Mouse (Mus musculus) hindbrain, embryonic 15.5 days (tissue): ENCODE measurements around the gene Adamts2. TPM values are rescaled to one million over a fixed set of nuclear protein-coding genes. Genes with fewer than 3 reads are reported as not detected.

ENCODE experiments used
- ATAC-seq: fragments of 200-750 bp; cut with Nextera tagmentation; 2 replicates; pipeline ENCODE4 v1.8.0; 2017; ENCODE audit warnings: low read depth, moderate number of reproducible peaks, moderate TSS enrichment; ENCODE audit not compliant: low FRiP score
- H3K27ac ChIP-seq: fragments of 300-500 bp; sonication (generic); replicated peaks from 2 replicates; pipeline ENCODE4 v1.5.1; 2015; ENCODE audit warnings: mild to moderate bottlenecking, inconsistent platforms
- H3K27me3 ChIP-seq: fragments of 300-500 bp; sonication (generic); 2 replicates; pipeline ENCODE4 v1.6.1; 2015; ENCODE audit warnings: control low read depth, inconsistent platforms
- H3K36me3 ChIP-seq: fragments of 300-500 bp; sonication (generic); 2 replicates; pipeline ENCODE4 v1.6.1; 2015; ENCODE audit warnings: control low read depth, inconsistent platforms
- H3K4me1 ChIP-seq: fragments of 300-500 bp; sonication (generic); replicated peaks from 2 replicates; pipeline ENCODE4 v1.6.1; 2015; ENCODE audit warnings: control low read depth, inconsistent platforms
- H3K4me2 ChIP-seq: fragments of 300-500 bp; sonication (generic); 2 replicates; pipeline ENCODE4 v1.6.1; 2015; ENCODE audit warnings: moderate library complexity, mild to moderate bottlenecking, inconsistent platforms
- H3K4me3 ChIP-seq: fragments of 300-500 bp; sonication (generic); 2 replicates; pipeline ENCODE4 v1.5.1; 2015; ENCODE audit warnings: mild to moderate bottlenecking, inconsistent platforms
- H3K9ac ChIP-seq: fragments of 300-500 bp; sonication (generic); 2 replicates; pipeline ENCODE4 v1.6.1; 2015; ENCODE audit warnings: inconsistent platforms
- H3K9me3 ChIP-seq: fragments of 300-500 bp; sonication (generic); 2 replicates; pipeline ENCODE4 v1.6.1; 2016; ENCODE audit warnings: control low read depth, inconsistent platforms
- WGBS: fragments of 180-500 bp; shearing (Covaris S2); methylation state at CpG from one replicate; pipeline ENCODE4 v1.1.7; 2015; 5-methylcytosine and 5-hydroxymethylcytosine counted together
- polyA plus RNA-seq: library from polyadenylated mRNA; unstranded; fragments of >200 nt; fragmentation: Nextera tagmentation; extraction: Ambion mirVana; gene quantifications from 2 replicates; pipeline ENCODE4 v1.2.1, GENCODE M21; 2015

Adamts2 gene
- polyA plus RNA-seq, result 5.5 and 5.9 TPM in 2 replicates

DNA sequence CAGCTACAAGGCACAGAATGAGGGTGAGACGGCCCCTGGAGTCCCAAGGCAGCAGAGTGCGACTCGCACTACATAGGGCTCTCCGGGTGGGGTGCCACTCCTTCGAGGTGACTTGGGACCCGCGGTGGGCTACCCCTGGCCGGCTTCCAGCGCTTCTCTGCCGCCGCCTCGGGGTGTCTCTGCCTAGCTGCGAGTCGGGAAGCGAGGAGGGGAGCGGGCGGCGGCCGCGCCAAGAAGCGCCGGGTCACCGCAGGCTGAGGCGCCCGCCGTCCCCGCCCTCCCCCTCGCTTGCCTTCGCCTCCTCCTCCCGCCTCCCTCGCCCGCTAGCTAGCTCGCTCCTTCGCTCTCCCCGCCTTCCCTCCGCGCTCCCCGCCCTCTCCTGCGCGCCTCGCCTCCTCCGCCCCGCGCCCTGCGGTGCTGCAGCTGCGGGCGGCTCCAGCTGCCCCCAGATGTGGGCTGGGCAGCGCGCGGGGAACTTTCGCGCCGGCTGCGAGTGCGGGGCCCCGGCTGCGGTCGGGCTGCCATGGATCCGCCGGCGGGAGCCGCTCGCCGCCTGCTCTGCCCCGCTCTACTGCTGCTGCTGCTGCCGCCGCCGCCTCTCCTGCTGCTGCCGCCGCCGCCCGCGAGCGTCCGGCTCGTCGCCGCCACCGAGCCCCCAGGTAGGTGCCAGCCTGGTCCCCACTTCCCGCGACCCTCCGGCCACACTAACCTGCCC is at the start of gene Adamts2:
Adamts2 (plus strand) TSS at position 444 of the 715 bp plus-strand sequence.
- Histone ChIP-seq H3K4me3 (peak within 1 kb of the TSS; percentile 75), H3K9ac (peak within 1 kb of the TSS; percentile 52), H3K4me1 (peaks cover 32% of the 10 kb centered on the region), H3K36me3 (no peaks in the 10 kb centered on the region), H3K27me3 (peaks cover 33% of the 10 kb centered on the region), H3K27ac (peak within 1 kb of the TSS; percentile 37; the same call in 1 of the 2 replicates), H3K4me2 (peak within 1 kb of the TSS; percentile 100), H3K9me3 (no peaks in the 10 kb centered on the region)
- 0% methylated on average over 63 of the region's 82 CpGs for WGBS
- ATAC-seq, result peak; percentile 74; the same call in 1 of the 2 replicates

DNA sequence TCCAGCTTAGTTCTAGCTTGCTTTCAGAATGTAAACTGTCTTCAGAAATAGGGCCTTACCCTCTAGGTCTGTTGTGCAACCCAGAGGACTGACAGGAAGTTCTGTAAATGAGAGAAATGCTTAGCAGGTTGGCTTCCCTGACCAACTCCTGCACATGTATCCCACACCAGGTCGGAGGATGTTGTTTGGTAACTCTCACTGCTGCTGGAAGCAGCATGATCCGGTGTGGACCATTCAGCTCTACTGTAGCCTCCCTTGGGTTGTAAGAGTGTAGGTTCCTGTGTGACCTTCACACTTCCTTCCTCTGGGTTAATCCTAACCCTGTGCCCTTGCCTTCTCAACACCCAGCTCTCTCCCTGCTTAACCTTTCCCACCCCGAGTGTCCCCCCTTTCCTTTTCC is 44.8 kb upstream of the Adamts2 start:
- Histone ChIP-seq H3K36me3 (no peaks in the 10 kb centered on the region), H3K4me2 (no peak overlapping the region), H3K9me3 (peaks cover 6% of the 10 kb centered on the region; the same call in 1 of the 2 replicates), H3K27me3 (no peaks in the 10 kb centered on the region), H3K4me3 (no peak overlapping the region), H3K4me1 (no peaks in the 10 kb centered on the region), H3K27ac (no peak overlapping the region), H3K9ac (no peak overlapping the region)
- WGBS, result 83% methylated on average over 3 of the region's 3 CpGs
- no peak for ATAC-seq

DNA sequence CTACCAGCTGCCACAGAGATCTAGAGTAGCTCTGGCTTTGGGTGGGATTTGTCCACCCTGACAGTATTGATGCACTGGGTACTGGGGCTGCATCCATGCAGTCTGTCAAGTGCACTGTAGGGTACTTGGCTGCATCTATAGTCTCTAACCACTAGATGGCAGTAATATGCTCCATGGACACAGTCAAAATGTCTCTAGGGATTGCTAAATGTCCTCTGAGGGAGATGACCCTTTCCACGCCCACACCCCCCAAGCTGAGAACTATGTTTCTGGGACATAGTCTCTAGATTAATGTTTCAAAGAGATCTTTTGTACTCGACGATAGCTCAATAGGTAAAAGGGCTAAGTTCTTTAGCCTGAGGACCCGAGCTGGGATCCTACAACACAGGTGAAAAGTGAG is 42.8 kb upstream of the Adamts2 start:
- H3K36me3 ChIP-seq, result no peaks in the 10 kb centered on the region
- no peak overlapping the region for H3K4me3 ChIP-seq
- no peak overlapping the region for H3K27ac ChIP-seq
- H3K4me1 ChIP-seq, result no peaks in the 10 kb centered on the region
- ATAC-seq, result no peak
- 35% methylated on average over 4 of the region's 4 CpGs for WGBS
- H3K9me3 ChIP-seq, result peaks cover 6% of the 10 kb centered on the region; the same call in 1 of the 2 replicates
- H3K27me3 ChIP-seq, result no peaks in the 10 kb centered on the region
- H3K9ac ChIP-seq, result no peak overlapping the region
- H3K4me2 ChIP-seq, result no peak overlapping the region

DNA sequence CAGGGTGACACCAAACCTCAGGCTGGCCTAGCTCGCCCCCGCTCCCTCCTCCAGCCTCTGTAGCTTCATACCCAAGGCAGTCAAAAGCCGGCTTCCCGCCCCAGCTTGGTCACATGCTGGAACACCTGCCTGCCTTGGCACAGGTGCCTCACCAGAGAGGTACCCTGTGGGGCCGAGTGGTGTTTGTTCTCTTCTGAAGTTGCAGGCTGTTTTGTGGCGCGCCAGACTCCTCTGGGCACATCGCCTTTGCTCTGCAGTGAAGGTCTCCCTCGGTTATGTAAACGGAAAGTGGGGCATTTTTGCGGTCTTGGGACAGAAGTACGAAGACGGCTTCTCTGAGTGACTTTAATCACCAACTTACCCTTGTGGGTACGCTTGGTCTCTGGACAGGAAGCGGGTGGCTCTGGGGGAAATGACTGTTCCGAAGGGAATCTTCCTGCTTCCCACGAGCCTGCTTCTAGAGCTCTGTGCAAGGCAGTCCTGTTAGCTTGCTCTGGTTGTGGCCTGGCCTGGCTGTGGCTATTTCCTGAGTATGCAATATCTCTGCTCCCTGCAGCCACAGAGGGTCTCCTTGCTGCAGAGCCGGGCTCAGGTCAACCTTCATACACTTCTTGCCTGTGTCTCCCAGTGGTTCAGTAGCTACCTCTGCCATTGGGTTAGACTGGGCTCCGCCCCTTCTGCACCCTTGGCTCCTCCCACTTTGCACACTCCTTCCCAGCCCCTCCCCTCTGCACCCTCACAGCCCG is 36.2 kb upstream of the Adamts2 start:
- Histone ChIP-seq H3K36me3 (no peaks in the 10 kb centered on the region), H3K9me3 (no peaks in the 10 kb centered on the region), H3K27ac (no peak overlapping the region), H3K27me3 (no peaks in the 10 kb centered on the region), H3K4me1 (no peaks in the 10 kb centered on the region), H3K9ac (no peak overlapping the region), H3K4me2 (0 out of 2 replicates have a peak overlapping the region, but pooled peaks have one; percentile 3), H3K4me3 (no peak overlapping the region)
- ATAC-seq, result no peak
- 82% methylated on average over 20 of the region's 20 CpGs for WGBS

DNA sequence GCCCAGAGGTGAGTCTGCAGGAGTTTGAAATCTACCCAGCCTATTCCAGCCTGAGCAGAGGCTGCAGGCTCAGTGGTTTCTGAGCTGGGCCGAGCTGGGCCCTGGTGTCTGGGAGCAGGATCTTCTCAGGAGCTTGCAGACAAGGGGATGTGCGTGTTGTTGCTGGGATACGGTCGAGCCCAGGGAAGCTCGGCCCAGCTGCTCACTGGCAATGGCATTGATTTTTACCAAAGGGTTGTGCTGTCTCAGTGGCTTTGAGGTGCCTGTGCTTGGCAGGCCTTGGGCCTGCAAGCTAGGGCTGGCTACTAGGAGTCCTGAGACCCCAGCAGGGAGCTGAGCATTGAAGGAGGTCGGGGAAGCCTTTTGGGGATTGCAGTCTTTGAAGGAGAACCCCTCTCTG is 30.4 kb upstream of the Adamts2 start:
- H3K27me3 ChIP-seq, result no peaks in the 10 kb centered on the region
- H3K4me3 ChIP-seq, result no peak overlapping the region
- no peak overlapping the region for H3K4me2 ChIP-seq
- no peaks in the 10 kb centered on the region for H3K36me3 ChIP-seq
- ATAC-seq, result peak; percentile 68; the same call in 1 of the 2 replicates
- H3K27ac ChIP-seq, result peak overlapping the region; percentile 14; the same call in 1 of the 2 replicates
- no peaks in the 10 kb centered on the region for H3K9me3 ChIP-seq
- H3K4me1 ChIP-seq, result peaks cover 6% of the 10 kb centered on the region
- H3K9ac ChIP-seq, result no peak overlapping the region
- WGBS, result 47% methylated on average over 6 of the region's 6 CpGs

DNA sequence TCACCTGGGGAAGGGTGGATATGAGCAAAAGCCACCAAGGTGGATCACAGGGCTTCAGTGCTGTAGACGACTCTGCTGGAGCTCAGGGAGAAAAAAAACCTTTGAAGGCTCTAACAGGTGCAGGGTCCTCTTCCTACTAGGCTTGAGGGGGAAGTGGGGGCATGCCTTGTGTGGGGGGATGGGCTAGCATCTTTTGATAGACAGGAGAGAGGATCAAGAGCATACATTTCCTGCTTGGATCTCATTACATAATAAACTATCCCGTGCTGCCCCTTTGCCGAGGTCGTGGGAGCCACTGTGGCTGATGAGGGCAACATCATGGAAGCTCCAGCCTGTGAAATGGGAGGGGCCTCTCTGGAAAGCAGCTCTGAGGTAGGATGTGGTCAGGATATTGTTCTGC is 25.4 kb upstream of the Adamts2 start:
- 68% methylated on average over 4 of the region's 4 CpGs for WGBS
- Histone ChIP-seq H3K9me3 (no peaks in the 10 kb centered on the region), H3K9ac (no peak overlapping the region), H3K36me3 (no peaks in the 10 kb centered on the region), H3K4me3 (no peak overlapping the region), H3K4me1 (peaks cover 3% of the 10 kb centered on the region), H3K4me2 (no peak overlapping the region), H3K27ac (no peak overlapping the region), H3K27me3 (no peaks in the 10 kb centered on the region)
- no peak for ATAC-seq

DNA sequence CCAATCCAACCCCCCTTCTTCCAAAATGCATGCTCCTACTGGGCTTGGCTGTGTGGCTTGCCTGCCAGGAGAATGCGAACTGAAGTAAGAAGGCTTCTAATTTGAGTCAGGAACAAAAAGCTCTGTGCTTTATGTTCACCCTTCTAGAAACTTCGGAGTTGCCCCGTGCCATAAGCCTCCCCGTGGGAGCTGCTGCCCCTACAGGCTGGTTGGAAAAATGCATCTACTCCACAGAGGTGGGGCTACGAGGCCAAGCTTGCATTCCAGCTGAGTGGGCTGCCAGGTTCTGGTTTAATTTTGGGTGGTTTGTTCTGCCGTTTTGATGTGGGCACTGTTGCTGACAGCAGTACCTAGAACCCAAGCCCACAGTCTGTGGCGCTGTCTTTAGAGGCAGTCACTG is 14.9 kb upstream of the Adamts2 start:
- no peak for ATAC-seq
- WGBS, result 51% methylated on average over 7 of the region's 7 CpGs
- H3K4me1 ChIP-seq, result no peaks in the 10 kb centered on the region
- H3K4me3 ChIP-seq, result no peak overlapping the region
- H3K9ac ChIP-seq, result no peak overlapping the region
- H3K27me3 ChIP-seq, result no peaks in the 10 kb centered on the region
- no peaks in the 10 kb centered on the region for H3K36me3 ChIP-seq
- H3K4me2 ChIP-seq, result no peak overlapping the region
- no peaks in the 10 kb centered on the region for H3K9me3 ChIP-seq
- no peak overlapping the region for H3K27ac ChIP-seq

DNA sequence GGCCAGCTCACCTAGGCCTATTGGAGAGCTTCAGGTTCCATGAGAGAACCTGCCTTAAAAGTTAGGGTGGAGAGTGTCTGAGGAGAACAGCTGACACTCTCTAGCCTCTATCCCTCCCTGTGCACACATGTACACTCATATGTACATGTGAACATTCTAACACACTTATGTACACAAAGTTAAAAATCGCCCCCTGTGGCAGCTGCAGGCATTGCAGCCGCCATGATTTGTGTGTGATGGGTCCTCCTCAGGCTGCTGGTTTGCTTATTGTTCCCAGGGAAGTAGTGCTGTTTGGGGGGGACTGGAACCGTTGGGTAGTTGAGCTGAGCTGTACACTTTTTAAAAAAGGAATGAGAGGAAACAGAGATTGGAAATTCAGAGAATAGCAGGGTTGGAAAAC is 14.1 kb upstream of the Adamts2 start:
- Histone ChIP-seq H3K4me1 (peaks cover under 1% of the 10 kb centered on the region; the same call in 1 of the 2 replicates), H3K27me3 (no peaks in the 10 kb centered on the region), H3K4me3 (no peak overlapping the region), H3K27ac (no peak overlapping the region), H3K4me2 (no peak overlapping the region), H3K36me3 (no peaks in the 10 kb centered on the region), H3K9ac (no peak overlapping the region), H3K9me3 (no peaks in the 10 kb centered on the region)
- WGBS, result 9% methylated on average over 3 of the region's 3 CpGs
- no peak for ATAC-seq

DNA sequence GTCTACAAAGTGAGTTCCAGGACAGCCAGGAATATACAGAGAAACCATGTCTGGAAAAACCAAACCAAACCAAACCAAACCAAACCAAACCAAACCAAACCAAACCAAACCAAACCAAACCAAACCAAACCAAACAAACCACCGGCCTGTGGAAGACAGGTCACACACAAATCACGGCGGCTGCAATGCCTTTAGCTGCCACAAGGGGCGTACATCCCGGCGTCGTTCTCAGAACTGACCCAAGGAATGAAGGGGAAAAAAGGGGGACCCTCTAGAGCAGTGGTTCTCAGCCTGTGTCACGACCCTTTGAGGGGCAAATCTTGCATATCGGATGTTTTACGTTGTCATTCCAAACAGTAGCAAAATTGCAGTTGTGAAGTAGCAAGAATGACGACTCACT is 12.8 kb upstream of the Adamts2 start:
- Histone ChIP-seq H3K4me1 (peaks cover 6% of the 10 kb centered on the region), H3K27ac (no peak overlapping the region), H3K27me3 (no peaks in the 10 kb centered on the region), H3K4me2 (no peak overlapping the region), H3K4me3 (no peak overlapping the region), H3K36me3 (no peaks in the 10 kb centered on the region), H3K9me3 (no peaks in the 10 kb centered on the region), H3K9ac (no peak overlapping the region)
- WGBS, result 42% methylated on average over 11 of the region's 11 CpGs
- ATAC-seq, result no peak

DNA sequence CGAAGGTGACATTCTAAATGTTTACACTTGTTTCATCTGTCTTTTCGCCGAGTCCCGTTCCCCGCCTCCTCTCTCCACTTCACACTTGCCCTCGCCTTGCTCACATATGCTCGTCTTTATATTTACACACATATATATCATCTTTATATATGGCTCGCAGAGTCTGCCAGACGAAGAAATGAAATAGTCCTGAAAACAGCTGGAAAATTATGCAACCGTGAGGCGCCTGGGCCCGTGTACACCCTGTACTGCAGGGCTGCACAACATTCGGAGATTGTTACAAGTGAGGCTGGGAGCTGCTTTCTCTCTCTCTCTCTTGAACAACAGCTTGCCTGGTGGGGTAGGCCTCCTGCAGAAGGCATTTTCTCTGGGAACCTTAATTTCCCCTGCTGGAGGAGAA is 10.8 kb upstream of the Adamts2 start:
- H3K36me3 ChIP-seq, result no peaks in the 10 kb centered on the region
- WGBS, result 91% methylated on average over 13 of the region's 13 CpGs
- ATAC-seq, result no peak

DNA sequence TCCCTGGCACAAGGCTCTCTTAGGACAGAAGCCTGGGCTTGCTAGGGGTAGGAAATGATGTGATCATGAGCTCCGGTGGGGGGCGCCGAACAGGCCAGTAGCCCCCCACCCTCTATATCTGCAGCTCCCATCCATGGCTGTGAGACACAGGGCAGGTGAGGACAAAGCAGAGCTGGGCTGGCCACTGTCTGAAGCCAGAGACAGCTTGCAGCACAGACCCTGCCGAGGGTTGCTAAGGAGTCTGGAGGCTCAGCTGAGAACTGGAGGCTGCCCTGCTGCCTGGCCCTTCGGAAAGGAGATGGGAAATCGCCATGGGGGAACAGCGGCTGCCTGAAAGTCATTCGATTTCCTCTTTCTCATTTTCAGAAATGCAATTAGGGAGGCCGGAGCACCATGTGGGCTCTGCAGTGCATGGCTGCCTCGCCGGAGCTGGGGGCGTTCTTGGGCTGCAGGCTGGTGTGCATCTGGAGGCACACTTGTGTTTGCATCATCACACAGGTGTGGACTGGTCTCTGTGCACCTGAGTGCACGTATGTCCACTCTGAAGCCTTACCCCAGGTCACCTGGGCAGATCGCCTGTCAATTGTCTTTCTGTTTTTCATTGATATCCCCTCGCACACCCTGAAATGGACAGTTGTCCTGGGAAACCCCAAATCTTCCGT is 8.9 kb upstream of the Adamts2 start:
- 60% methylated on average over 16 of the region's 16 CpGs for WGBS
- H3K36me3 ChIP-seq, result no peaks in the 10 kb centered on the region
- ATAC-seq, result 0 out of 2 replicates have a peak, but pooled peaks have one; percentile 32
- H3K9me3 ChIP-seq, result no peaks in the 10 kb centered on the region
- H3K4me3 ChIP-seq, result no peak overlapping the region
- H3K9ac ChIP-seq, result no peak overlapping the region
- H3K4me2 ChIP-seq, result no peak overlapping the region
- no peaks in the 10 kb centered on the region for H3K27me3 ChIP-seq
- H3K4me1 ChIP-seq, result peaks cover 6% of the 10 kb centered on the region
- peak overlapping the region; percentile 32 for H3K27ac ChIP-seq

More for the DNA sequence above, 10.8 kb upstream of the Adamts2 start:
- Histone ChIP-seq H3K9me3 (no peaks in the 10 kb centered on the region), H3K4me1 (peaks cover 6% of the 10 kb centered on the region), H3K27me3 (no peaks in the 10 kb centered on the region), H3K9ac (no peak overlapping the region), H3K27ac (no peak overlapping the region), H3K4me2 (no peak overlapping the region), H3K4me3 (no peak overlapping the region)

DNA sequence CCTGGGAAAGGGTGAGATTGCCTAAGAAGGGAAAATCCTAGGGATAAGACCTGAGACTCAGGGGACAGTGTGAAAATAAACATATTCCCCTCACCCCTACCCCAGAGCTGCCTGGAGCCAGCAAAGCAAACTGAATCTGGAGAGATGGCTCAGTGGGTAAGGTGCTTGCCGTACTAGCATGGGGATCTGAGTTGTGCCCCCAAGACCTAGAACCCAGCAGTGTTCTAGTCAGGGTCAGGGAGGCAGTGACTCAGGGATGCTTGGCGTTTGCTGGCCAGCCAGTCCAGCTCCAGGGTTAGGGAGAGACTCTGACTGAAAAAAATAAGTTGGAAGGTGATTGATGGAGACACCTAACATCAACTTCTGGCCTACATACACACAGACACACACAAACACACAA is 5.3 kb upstream of the Adamts2 start:
- no peaks in the 10 kb centered on the region for H3K9me3 ChIP-seq
- no peak overlapping the region for H3K4me3 ChIP-seq
- 88% methylated on average over 2 of the region's 2 CpGs for WGBS
- H3K36me3 ChIP-seq, result no peaks in the 10 kb centered on the region
- no peak overlapping the region for H3K4me2 ChIP-seq
- no peak overlapping the region for H3K27ac ChIP-seq
- no peaks in the 10 kb centered on the region; the same call in 1 of the 2 replicates for H3K27me3 ChIP-seq
- H3K4me1 ChIP-seq, result peaks cover 12% of the 10 kb centered on the region
- no peak overlapping the region for H3K9ac ChIP-seq
- ATAC-seq, result no peak
